Mouse (Mus musculus): Measurements from ENCODE around the gene 2810408A11Rik.
"Not testable (repeated sequence)": the region's sequence is repeated elsewhere in the genome, so short reads cannot be mapped to it uniquely, and the experiment has no call there.

The 2810408A11Rik gene

GRCm38 (mm10) chr11:69931769-69932168, 31.0 kb upstream of the 2810408A11Rik start:
- DNase-seq (ENCODE audit: low spot score) = no peak

- no peak for DNase-seq (ENCODE audit: low spot score)
Observed at GRCm38 (mm10) chr11:69930967-69931537, 30.3 kb upstream of the 2810408A11Rik start.

- DNase-seq (ENCODE audit: low spot score) = not testable (repeated sequence)
Observed at GRCm38 (mm10) chr11:69930176-69930575, 29.4 kb upstream of the 2810408A11Rik start.

- DNase-seq (ENCODE audit: low spot score) = no peak
Observed at GRCm38 (mm10) chr11:69929712-69930111, 28.9 kb upstream of the 2810408A11Rik start.

- DNase-seq (ENCODE audit: low spot score) = no peak
Observed at GRCm38 (mm10) chr11:69927501-69927900, 26.7 kb upstream of the 2810408A11Rik start.

- no peak for DNase-seq (ENCODE audit: low spot score)
Observed at GRCm38 (mm10) chr11:69922796-69923195, 22.0 kb upstream of the 2810408A11Rik start.

GRCm38 (mm10) chr11:69922012-69922756, 21.4 kb upstream of the 2810408A11Rik start:
- no peak for DNase-seq (ENCODE audit: low spot score)

- DNase-seq (ENCODE audit: low spot score) = peak; percentile 100
Observed at GRCm38 (mm10) chr11:69921114-69922011, 20.6 kb upstream of the 2810408A11Rik start, which contains the start of gene Eif5a. Eif5a (minus strand) TSS chr11:69921958.

- DNase-seq (ENCODE audit: low spot score) = peak; percentile 15
Observed at GRCm38 (mm10) chr11:69920266-69921031, 19.7 kb upstream of the 2810408A11Rik start.

GRCm38 (mm10) chr11:69919661-69920265, 19.0 kb upstream of the 2810408A11Rik start:
- DNase-seq (ENCODE audit: low spot score) = peak; percentile 82

- no peak for DNase-seq (ENCODE audit: low spot score)
Observed at GRCm38 (mm10) chr11:69919053-69919452, 18.3 kb upstream of the 2810408A11Rik start.

- DNase-seq (ENCODE audit: low spot score) = no peak
Observed at GRCm38 (mm10) chr11:69918118-69918517, 17.3 kb upstream of the 2810408A11Rik start.

GRCm38 (mm10) chr11:69917379-69917948, 16.7 kb upstream of the 2810408A11Rik start:
- DNase-seq (ENCODE audit: low spot score) = no peak

GRCm38 (mm10) chr11:69916652-69917378, 16.0 kb upstream of the 2810408A11Rik start:
- DNase-seq (ENCODE audit: low spot score) = not testable (repeated sequence)

- peak; percentile 18 for DNase-seq (ENCODE audit: low spot score)
Observed at GRCm38 (mm10) chr11:69915667-69916627, 15.2 kb upstream of the 2810408A11Rik start.

GRCm38 (mm10) chr11:69914917-69915430, 14.2 kb upstream of the 2810408A11Rik start:
- DNase-seq (ENCODE audit: low spot score) = no peak

GRCm38 (mm10) chr11:69914372-69914764, 13.6 kb upstream of the 2810408A11Rik start:
- no peak for DNase-seq (ENCODE audit: low spot score)

- peak; percentile 90 for DNase-seq (ENCODE audit: low spot score)
Observed at GRCm38 (mm10) chr11:69913554-69914371, 13.0 kb upstream of the 2810408A11Rik start, which contains the start of gene Gps2. Gps2 (plus strand) TSS chr11:69913888.
